Mouse (Mus musculus) adrenal gland, adult 8-10 months (tissue): ENCODE measurements around the gene Gm11168. TPM values are rescaled to one million over a fixed set of nuclear protein-coding genes. Genes with fewer than 3 reads are reported as not detected.
A peak's percentile ranks its signal among the peaks of the same experiment; 100 is the strongest.
"Not testable (repeated sequence)": the region's sequence is repeated elsewhere in the genome, so short reads cannot be mapped to it uniquely, and the experiment has no call there.

ENCODE experiments used
- DNase-seq: peaks from one replicate; pipeline ENCODE4 v3.0.0; 2022
- microRNA-seq, 2 experiments: library from miRNA; unstranded; fragments of <30 nt; microRNA quantifications; one replicate each; pipeline ENCODE4 v1.2.0; 2022
- total RNA-seq, 4 experiments: library from RNA; stranded (reverse); gene quantifications; 2 replicates each; pipeline ENCODE4 v1.2.4; 2022

The Gm11168 gene
- total RNA-seq, 4 experiments from 2014 or later, result 0.59 TPM; not detected in 3

DNA sequence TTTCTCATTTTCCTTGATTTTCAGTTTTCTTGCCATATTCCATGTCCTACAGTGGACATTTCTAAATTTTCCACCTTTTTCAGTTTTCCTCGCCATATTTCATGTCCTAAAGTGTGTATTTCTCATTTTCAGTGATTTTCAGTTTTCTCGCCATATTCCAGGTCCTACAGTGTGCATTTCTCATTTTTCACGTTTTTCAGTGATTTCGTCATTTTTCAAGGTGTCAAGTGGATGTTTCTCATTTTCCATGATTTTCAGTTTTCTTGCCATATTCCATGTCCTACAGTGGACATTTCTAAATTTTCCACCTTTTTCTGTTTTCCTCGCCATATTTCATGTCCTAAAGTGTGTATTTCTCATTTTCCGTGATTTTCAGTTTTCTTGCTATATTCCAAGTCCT is 22.5 kb downstream of the Gm11168 start:
- peak; percentile 35 for DNase-seq

DNA sequence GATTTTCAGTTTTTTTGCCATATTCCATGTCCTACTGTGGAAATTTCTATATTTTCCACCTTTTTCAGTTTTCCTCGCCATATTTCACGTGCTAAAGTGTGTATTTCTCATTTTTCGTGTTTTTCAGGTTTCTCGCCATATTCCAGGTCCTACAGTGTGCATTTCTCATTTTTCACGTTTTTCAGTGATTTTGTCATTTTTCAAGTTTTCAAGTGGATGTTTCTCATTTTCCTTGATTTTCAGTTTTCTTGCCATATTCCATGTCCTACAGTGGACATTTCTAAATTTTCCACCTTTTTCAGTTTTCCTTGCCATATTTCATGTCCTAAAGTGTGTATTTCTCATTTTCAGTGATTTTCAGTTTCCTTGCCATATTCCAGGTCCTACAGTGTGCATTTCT is 23.0 kb downstream of the Gm11168 start:
- DNase-seq, result not testable (repeated sequence)

DNA sequence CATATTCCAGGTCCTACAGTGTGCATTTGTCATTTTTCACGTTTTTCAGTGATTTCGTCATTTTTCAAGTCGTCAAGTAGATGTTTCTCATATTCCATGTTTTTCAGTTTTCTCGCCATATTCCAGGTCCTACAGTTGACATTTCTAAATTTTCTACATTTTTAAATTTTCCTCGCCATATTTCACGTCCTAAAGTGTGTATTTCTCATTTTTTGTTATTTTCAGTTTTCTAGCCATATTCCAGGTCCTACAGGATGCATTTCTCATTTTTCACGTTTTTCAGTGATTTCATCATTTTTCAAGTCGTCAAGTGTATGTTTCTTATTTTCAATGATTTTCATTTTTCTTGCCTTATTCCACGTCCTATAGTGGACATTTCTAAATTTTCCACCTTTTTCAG is 23.6 kb downstream of the Gm11168 start:
- DNase-seq, result not testable (repeated sequence)

- not testable (repeated sequence) for DNase-seq
Measured at GRCm38 (mm10) chr9:3027200-3027599, 24.1 kb downstream of the Gm11168 start.

DNA sequence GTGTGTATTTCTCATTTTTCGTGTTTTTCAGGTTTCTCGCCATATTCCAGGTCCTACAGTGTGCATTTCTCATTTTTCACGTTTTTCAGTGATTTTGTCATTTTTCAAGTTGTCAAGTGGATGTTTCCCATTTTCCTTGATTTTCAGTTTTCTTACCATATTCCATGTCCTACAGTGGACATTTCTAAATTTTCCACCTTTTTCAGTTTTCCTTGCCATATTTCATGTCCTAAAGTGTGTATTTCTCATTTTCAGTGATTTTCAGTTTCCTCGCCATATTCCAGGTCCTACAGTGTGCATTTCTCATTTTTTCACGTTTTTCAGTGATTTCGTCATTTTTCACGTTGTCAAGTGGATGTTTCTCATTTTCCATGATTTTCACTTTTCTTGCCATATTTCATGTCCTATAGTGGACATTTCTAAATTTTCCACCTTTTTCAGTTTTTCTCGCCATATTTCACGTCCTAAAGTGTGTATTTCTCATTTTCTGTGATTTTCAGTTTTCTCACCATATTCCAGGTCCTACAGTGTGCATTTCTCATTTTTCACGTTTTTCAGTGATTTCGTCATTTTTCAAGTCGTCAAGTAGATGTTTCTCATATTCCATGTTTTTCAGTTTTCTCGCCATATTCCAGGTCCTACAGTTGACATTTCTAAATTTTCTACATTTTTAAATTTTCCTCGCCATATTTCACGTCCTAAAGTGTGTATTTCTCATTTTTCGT is 26.3 kb downstream of the Gm11168 start:
- DNase-seq, result peak; percentile 5

- not testable (repeated sequence) for DNase-seq
Measured at GRCm38 (mm10) chr9:3030677-3031318, 27.7 kb downstream of the Gm11168 start.

GRCm38 (mm10) chr9:3034299-3034698 is 31.2 kb downstream of the Gm11168 start, which contains the start of gene Gm17535:
Gene Gm17535 (plus strand): TSS chr9:3034599.
- DNase-seq, result not testable (repeated sequence)

DNA sequence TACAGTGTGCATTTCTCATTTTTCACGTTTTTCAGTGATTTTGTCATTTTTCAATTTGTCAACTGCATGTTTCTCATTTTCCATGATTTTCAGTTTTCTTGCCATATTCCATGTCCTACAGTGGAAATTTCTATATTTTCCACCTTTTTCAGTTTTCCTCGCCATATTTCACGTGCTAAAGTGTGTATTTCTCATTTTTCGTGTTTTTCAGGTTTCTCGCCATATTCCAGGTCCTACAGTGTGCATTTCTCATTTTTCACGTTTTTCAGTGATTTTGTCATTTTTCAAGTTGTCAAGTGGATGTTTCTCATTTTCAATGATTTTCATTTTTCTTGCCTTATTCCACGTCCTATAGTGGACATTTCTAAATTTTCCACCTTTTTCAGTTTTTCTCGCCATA is 33.4 kb downstream of the Gm11168 start, which contains the start of gene Gm10715:
TSS of gene Gm10715 (plus strand) at position 301 of the 400 bp plus-strand sequence.
- not testable (repeated sequence) for DNase-seq

- DNase-seq, result not testable (repeated sequence)
Measured at GRCm38 (mm10) chr9:3038161-3038560, 35.0 kb downstream of the Gm11168 start.

Small RNA genes lying within 50 kb of the gene (microRNA-seq; reads per million reads assigned to microRNA genes)
- gene Mir101c, result 0 reads per million in 2 experiments

Other genes with a start within 250 kb of the Gm11168 start
- not detected for gene Gm10722, start 2.4 kb upstream of the Gm11168 start, total RNA-seq
- gene Gm10721, start 9.8 kb downstream of the Gm11168 start, total RNA-seq, result 1 to 10 TPM in 1 of 4 experiments, not detected in 3; 1.3 TPM
- not detected for gene Gm10720, start 12.3 kb downstream of the Gm11168 start, total RNA-seq
- gene Gm10719, start 14.1 kb downstream of the Gm11168 start, total RNA-seq, result under 1 TPM; 0.59 to 0.92 (median 0.78) TPM
- gene Gm10718, start 20.2 kb downstream of the Gm11168 start, total RNA-seq, result 1 to 10 TPM in 2 of 4 experiments, not detected in 2; 1.1 to 1.5 TPM
- gene Gm10717, start 22.1 kb downstream of the Gm11168 start, total RNA-seq, result under 1 TPM in 2 of 4 experiments, not detected in 2; 0.52 to 0.62 TPM
- not detected for gene Gm17535, start 31.3 kb downstream of the Gm11168 start, total RNA-seq
- gene Gm10715, start 33.5 kb downstream of the Gm11168 start, total RNA-seq, result not detected